Mouse (Mus musculus) telencephalon, adult 2 months (tissue): Measurements from ENCODE around the gene Rora.

ENCODE experiments used
- DNase-seq: peaks from one replicate; pipeline ENCODE4 v3.0.0-alpha.2; 2011; ENCODE audit warnings: low read depth, low spot score

Gene Rora

DNA sequence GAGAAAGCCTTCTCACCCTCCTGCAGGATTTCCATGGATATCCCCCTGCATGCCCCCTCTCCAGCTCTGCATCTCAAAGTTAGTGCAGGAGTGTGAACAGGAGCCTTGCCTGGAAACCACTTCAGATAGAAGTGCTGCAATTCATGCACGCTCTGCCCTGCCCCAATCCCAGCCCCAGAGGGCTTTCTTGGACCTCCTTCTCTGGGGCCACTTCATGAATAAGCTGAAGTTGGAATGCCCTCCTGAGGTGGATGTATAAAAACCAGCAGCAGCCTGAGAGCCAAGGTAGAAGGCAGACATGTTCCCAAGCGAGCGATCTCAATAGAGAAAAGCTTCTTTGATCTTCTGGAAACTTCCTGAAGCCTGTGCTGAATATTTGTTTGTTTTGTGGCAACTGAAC lies 572.8 kb downstream of the Rora start:
- no peak for DNase-seq

- DNase-seq: no peak
These were observed 574.2 kb downstream of the Rora start for GRCm38 (mm10) chr9:69227806-69228205.

DNA sequence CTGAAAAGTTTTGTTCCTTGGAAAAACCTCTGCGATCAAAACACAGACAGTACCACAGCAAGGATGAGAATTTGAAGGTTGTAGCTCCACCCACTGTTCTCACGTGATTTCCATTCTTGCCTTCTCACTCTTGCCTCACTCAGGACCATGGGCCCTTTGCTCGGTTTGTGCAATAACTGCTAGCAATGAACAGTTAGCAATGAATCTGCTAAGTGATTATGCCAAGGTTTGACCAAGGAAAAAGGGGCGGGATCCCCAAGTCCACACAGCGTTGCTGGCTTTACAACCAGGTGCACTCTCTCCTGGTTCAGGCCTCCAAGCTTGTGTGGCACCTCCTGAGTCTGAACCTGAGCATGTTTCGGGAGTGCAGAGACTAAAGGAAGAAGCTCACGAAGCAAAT lies 576.3 kb downstream of the Rora start:
- DNase-seq: no peak

- no peak for DNase-seq
These were observed 580.9 kb downstream of the Rora start for GRCm38 (mm10) chr9:69234526-69234925.

DNA sequence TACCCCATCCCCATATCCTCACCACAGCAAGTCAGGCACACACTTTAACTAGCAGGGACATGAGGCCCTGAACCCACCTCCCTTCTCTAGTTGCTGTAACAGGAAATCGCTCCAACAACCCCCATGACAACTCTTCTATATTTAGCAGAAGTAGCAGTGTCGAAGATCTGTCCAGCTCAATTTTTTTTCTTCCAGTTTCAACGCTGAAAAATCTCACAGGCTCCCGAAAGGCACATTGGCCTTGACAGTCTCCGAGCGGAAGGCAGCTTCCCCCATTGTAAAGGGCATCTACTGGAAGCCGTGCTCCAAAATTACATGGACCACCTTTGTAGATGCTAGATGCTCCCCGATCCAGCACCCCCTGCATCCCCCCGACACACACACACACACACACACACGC lies 583.7 kb downstream of the Rora start:
- no peak for DNase-seq

- no peak for DNase-seq
These were observed 589.0 kb downstream of the Rora start for GRCm38 (mm10) chr9:69242538-69242937.

- DNase-seq: no peak
These were observed 590.0 kb downstream of the Rora start for GRCm38 (mm10) chr9:69243626-69244025.

- no peak for DNase-seq
These were observed 592.6 kb downstream of the Rora start for GRCm38 (mm10) chr9:69246225-69246624.

DNA sequence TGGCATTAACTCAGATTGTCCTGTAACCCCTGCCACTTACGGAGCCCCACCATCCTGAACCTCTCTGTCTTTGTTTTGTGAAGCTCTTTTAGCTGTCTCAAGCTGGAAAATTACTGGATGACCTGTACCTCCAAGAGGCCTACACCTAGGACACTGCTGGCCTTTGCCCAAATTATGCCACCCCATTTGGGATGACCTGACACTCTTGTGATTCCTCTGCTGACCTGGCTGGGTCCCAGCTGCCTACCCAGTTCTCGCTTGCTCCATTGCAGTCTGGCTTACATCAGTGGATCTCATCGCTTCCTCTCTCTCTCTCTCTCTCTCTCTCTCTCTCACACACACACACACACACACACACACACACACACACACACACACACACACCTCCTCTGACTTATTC lies 596.0 kb downstream of the Rora start:
- DNase-seq: no peak

DNA sequence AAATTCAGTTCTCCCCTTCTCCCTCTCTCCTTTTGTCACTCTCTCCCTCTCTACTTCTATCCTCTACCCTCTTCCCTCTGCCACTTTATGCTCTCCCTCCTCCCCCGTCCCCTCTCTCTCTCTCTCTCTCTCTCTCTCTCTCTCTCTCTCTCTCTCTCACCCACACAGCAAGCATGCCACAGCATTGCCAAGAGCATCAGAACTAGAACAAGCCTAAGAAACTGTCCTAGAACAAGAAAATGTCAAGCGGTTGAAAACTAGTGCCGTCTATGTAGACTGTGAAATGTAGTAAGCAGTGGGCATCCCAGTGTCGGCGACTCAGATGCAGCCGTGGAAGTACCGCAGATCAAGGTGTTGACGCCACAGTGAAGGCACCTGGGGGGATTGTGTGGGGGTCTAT lies 596.7 kb downstream of the Rora start:
- peak; percentile 19 for DNase-seq

DNA sequence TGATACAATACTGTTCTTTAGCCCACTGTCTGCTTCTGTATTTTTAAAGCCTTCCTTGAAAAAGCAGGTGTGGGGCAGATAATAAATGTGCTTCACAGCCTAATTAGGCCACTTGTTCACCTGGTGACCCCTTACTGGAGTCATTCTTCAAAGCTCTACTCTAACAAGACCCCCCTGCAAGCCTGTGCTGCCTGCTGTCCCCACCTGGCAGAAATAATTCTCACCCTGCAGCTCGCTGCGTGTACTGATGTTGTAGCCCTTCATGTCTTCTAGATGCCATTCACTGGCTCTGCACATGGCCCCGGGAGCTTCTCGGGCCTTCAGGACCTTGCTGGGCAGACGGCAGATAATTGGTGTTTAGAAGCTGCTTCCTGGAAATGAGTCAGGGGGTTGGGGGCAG lies 604.9 kb downstream of the Rora start:
- no peak for DNase-seq

- no peak for DNase-seq
These were observed 605.8 kb downstream of the Rora start for GRCm38 (mm10) chr9:69259382-69259781.

DNA sequence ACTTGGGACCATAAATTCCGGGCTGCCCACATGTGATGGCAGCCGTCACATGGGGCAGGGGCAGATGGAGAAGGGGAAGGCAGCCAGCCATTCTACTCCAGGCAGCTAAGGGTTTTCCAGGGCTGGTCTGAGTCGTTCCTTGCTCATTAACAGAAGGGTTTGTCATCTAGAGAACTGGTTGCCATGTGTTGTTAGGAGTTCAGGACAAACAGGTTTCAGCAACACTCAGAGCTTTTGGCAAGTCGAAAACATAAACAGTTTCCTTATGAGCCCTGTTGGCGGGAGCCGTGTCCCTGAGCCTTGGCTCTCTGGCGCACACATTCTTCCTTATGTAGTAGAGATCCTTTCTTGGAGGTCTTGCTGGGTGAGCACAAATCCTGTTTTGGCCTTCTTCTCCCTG lies 611.6 kb downstream of the Rora start:
- DNase-seq: no peak

- no peak for DNase-seq
These were observed 616.8 kb downstream of the Rora start for GRCm38 (mm10) chr9:69270374-69270773.

GRCm38 (mm10) chr9:69270931-69271330 lies 617.3 kb downstream of the Rora start:
- no peak for DNase-seq

DNA sequence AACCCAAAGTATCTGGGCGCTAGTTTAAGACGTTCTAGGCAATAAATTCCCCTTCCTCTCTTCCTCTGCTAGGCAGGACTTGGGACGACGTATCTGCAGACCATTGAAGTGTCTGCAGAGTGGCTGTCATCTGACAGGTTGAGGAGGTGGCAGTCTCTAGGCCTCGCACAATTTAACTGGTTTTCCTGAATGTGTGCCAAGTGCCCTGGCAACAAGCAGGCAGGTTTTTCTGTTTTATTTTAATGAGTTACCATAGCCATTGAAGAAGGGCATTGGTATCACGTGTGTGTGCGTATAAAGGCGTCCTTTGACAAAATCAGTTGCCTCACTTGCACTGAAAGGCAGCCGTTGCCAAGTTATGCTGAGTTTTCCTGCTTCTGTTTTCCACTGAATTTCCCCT lies 619.3 kb downstream of the Rora start:
- DNase-seq: no peak

GRCm38 (mm10) chr9:69274766-69275485 lies 621.3 kb downstream of the Rora start:
- no peak for DNase-seq

DNA sequence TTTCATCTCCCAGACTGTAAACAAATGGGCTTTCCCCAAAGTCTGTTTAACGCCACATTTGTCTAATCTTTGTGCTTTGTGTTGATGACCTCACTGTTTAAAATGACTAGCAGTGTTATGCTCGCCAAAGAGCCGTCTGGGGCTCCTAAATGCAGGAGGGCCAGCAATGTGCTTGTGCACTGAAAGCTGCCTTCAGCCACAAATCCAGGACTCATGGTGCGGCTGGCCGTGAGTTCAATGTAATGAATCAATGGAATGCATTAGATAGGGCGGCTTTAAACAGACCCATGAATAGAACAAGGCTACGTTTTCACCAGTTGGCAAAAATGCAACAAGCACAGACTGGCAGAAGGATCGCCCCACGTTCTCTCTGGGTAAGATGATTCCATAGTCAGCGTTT lies 623.7 kb downstream of the Rora start:
- no peak for DNase-seq

DNA sequence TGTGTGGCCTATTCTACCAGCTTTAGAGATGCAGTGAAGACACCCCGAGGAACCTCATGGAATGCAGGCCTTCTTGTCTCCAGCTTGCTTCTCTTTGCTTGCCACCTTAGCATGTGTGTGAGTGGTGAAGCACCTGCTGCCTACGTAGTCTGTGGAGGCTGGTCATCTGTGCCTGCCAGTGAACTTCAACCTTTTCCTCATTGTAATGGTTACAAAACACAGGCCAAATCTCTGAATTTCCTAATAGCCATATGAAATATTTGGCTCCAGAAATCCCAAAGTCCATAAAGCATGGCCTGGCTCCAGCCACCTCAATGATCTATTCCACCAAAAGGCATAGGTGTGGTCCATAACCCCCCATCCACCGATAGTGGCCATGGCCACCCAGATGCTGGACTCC lies 631.4 kb downstream of the Rora start:
- no peak for DNase-seq

GRCm38 (mm10) chr9:69288113-69288512 lies 634.5 kb downstream of the Rora start:
- DNase-seq: no peak

GRCm38 (mm10) chr9:69288586-69288985 lies 635.0 kb downstream of the Rora start:
- DNase-seq: no peak

- peak; percentile 43 for DNase-seq
These were observed 635.8 kb downstream of the Rora start for GRCm38 (mm10) chr9:69289056-69290017.
